Mouse (Mus musculus) limb, embryonic 15.5 days (tissue): ENCODE results near the gene St6galnac1. TPM values are rescaled to one million over a fixed set of nuclear protein-coding genes. Genes with fewer than 3 reads are reported as not detected.

Source experiments
- ATAC-seq: fragments of 200-750 bp; cut with Nextera tagmentation; 2 replicates; pipeline ENCODE4 v1.8.0; 2017; ENCODE audit warnings: low read depth, moderate TSS enrichment; ENCODE audit not compliant: insufficient number of reproducible peaks, low FRiP score, low TSS enrichment
- H3K27ac ChIP-seq: fragments of 300-500 bp; sonication (generic); 2 replicates; pipeline ENCODE4 v1.5.1; 2015; ENCODE audit warnings: moderate library complexity, mild to moderate bottlenecking, inconsistent platforms
- H3K27me3 ChIP-seq: fragments of 300-500 bp; sonication (generic); 2 replicates; pipeline ENCODE4 v1.6.1; 2015; ENCODE audit warnings: inconsistent platforms
- H3K36me3 ChIP-seq: fragments of 300-500 bp; sonication (generic); 2 replicates; pipeline ENCODE4 v1.6.1; 2015; ENCODE audit warnings: inconsistent platforms
- H3K4me1 ChIP-seq: fragments of 300-500 bp; sonication (generic); 2 replicates; pipeline ENCODE4 v1.6.1; 2015; ENCODE audit warnings: inconsistent platforms
- H3K4me2 ChIP-seq: fragments of 300-500 bp; sonication (generic); 2 replicates; pipeline ENCODE4 v1.6.1; 2015; ENCODE audit warnings: mild to moderate bottlenecking, inconsistent platforms
- H3K4me3 ChIP-seq: fragments of 300-500 bp; sonication (generic); 2 replicates; pipeline ENCODE4 v1.5.1; 2015; ENCODE audit warnings: mild to moderate bottlenecking, inconsistent platforms
- H3K9ac ChIP-seq: fragments of 300-500 bp; sonication (generic); 2 replicates; pipeline ENCODE4 v1.6.1; 2015; ENCODE audit warnings: inconsistent platforms
- H3K9me3 ChIP-seq: fragments of 300-500 bp; sonication (generic); 2 replicates; pipeline ENCODE4 v1.6.1; 2016; ENCODE audit warnings: inconsistent platforms
- WGBS: fragments of 180-500 bp; shearing (Covaris S2); methylation state at CpG from one replicate; pipeline ENCODE4 v1.1.7; 2015; 5-methylcytosine and 5-hydroxymethylcytosine counted together
- polyA plus RNA-seq: library from polyadenylated mRNA; unstranded; fragments of >200 nt; fragmentation: Nextera tagmentation; extraction: Ambion mirVana; gene quantifications from 2 replicates; pipeline ENCODE4 v1.2.1, GENCODE M21; 2015

Gene St6galnac1
- polyA plus RNA-seq, 1 experiment from 2014 or later: not detected

GRCm38 (mm10) chr11:116806136-116807071, 31.1 kb upstream of the St6galnac1 start:
- H3K4me1 ChIP-seq: peaks cover 23% of the 10 kb centered on the region
- WGBS: 63% methylated on average over 15 of the region's 15 CpGs
- H3K4me3 ChIP-seq: no peak overlapping the region
- H3K27me3 ChIP-seq: 0 out of 2 replicates have a peak, but pooled peaks cover 7% of the 10 kb centered on the region
- no peaks in the 10 kb centered on the region for H3K9me3 ChIP-seq
- H3K9ac ChIP-seq: no peak overlapping the region
- ATAC-seq: no peak
- H3K27ac ChIP-seq: no peak overlapping the region
- H3K36me3 ChIP-seq: peaks cover 3% of the 10 kb centered on the region; the same call in 1 of the 2 replicates
- H3K4me2 ChIP-seq: no peak overlapping the region

- H3K27me3 ChIP-seq: no peaks in the 10 kb centered on the region
- 79% methylated on average over 5 of the region's 5 CpGs for WGBS
- 0 out of 2 replicates have a peak, but pooled peaks cover 6% of the 10 kb centered on the region for H3K4me1 ChIP-seq
- ATAC-seq: no peak
- no peak overlapping the region for H3K9ac ChIP-seq
- H3K27ac ChIP-seq: no peak overlapping the region
- no peak overlapping the region for H3K4me2 ChIP-seq
- no peak overlapping the region for H3K4me3 ChIP-seq
- H3K9me3 ChIP-seq: no peaks in the 10 kb centered on the region
- H3K36me3 ChIP-seq: peaks cover 3% of the 10 kb centered on the region; the same call in 1 of the 2 replicates
Measured at GRCm38 (mm10) chr11:116802709-116803108, 27.4 kb upstream of the St6galnac1 start.

- 72% methylated on average over 5 of the region's 5 CpGs for WGBS
- Histone ChIP-seq H3K4me2 (no peak overlapping the region), H3K4me3 (no peak overlapping the region), H3K4me1 (no peaks in the 10 kb centered on the region), H3K27ac (no peak overlapping the region), H3K27me3 (no peaks in the 10 kb centered on the region), H3K9ac (no peak overlapping the region), H3K36me3 (peaks cover 3% of the 10 kb centered on the region; the same call in 1 of the 2 replicates), H3K9me3 (no peaks in the 10 kb centered on the region)
- ATAC-seq: no peak
Measured at GRCm38 (mm10) chr11:116801106-116801505, 25.8 kb upstream of the St6galnac1 start.

GRCm38 (mm10) chr11:116799364-116799763, 24.1 kb upstream of the St6galnac1 start:
- ATAC-seq: no peak
- WGBS: 69% methylated on average over 5 of the region's 5 CpGs

GRCm38 (mm10) chr11:116784221-116784620, 8.9 kb upstream of the St6galnac1 start:
- Histone ChIP-seq H3K9ac (no peak overlapping the region), H3K9me3 (no peaks in the 10 kb centered on the region), H3K27me3 (no peaks in the 10 kb centered on the region), H3K4me1 (0 out of 2 replicates have a peak, but pooled peaks cover 4% of the 10 kb centered on the region), H3K4me2 (no peak overlapping the region), H3K4me3 (no peak overlapping the region), H3K36me3 (no peaks in the 10 kb centered on the region), H3K27ac (no peak overlapping the region)
- no peak for ATAC-seq
- WGBS: 86% methylated on average over 10 of the region's 10 CpGs

More at GRCm38 (mm10) chr11:116799364-116799763, 24.1 kb upstream of the St6galnac1 start:
- peaks cover 3% of the 10 kb centered on the region; the same call in 1 of the 2 replicates for H3K36me3 ChIP-seq
- H3K9me3 ChIP-seq: no peaks in the 10 kb centered on the region
- no peaks in the 10 kb centered on the region for H3K4me1 ChIP-seq
- no peak overlapping the region for H3K4me3 ChIP-seq
- H3K27ac ChIP-seq: no peak overlapping the region
- no peaks in the 10 kb centered on the region for H3K27me3 ChIP-seq
- no peak overlapping the region for H3K4me2 ChIP-seq
- no peak overlapping the region for H3K9ac ChIP-seq

GRCm38 (mm10) chr11:116782737-116783145, 7.4 kb upstream of the St6galnac1 start:
- WGBS: 40% methylated on average over 9 of the region's 9 CpGs
- H3K36me3 ChIP-seq: no peaks in the 10 kb centered on the region
- H3K4me1 ChIP-seq: 0 out of 2 replicates have a peak, but pooled peaks cover 4% of the 10 kb centered on the region
- no peak overlapping the region for H3K4me3 ChIP-seq
- no peak overlapping the region for H3K27ac ChIP-seq
- H3K4me2 ChIP-seq: no peak overlapping the region
- H3K9me3 ChIP-seq: no peaks in the 10 kb centered on the region
- ATAC-seq: no peak
- H3K27me3 ChIP-seq: no peaks in the 10 kb centered on the region
- H3K9ac ChIP-seq: no peak overlapping the region

GRCm38 (mm10) chr11:116773205-116773604, 2.1 kb downstream of the St6galnac1 start:
- WGBS: 44% methylated on average over 2 of the region's 2 CpGs
- Histone ChIP-seq H3K4me1 (no peaks in the 10 kb centered on the region), H3K4me2 (no peak overlapping the region), H3K4me3 (no peak overlapping the region), H3K9ac (no peak overlapping the region), H3K9me3 (no peaks in the 10 kb centered on the region), H3K36me3 (no peaks in the 10 kb centered on the region), H3K27me3 (no peaks in the 10 kb centered on the region), H3K27ac (no peak overlapping the region)
- ATAC-seq: no peak

- WGBS: 83% methylated on average over 5 of the region's 5 CpGs
- Histone ChIP-seq H3K9ac (no peak overlapping the region), H3K36me3 (no peaks in the 10 kb centered on the region), H3K27me3 (no peaks in the 10 kb centered on the region), H3K27ac (no peak overlapping the region), H3K4me1 (no peaks in the 10 kb centered on the region), H3K9me3 (no peaks in the 10 kb centered on the region), H3K4me2 (no peak overlapping the region), H3K4me3 (no peak overlapping the region)
- no peak for ATAC-seq
Measured at GRCm38 (mm10) chr11:116769873-116770272, 5.4 kb downstream of the St6galnac1 start.

GRCm38 (mm10) chr11:116764946-116765345, 10.4 kb downstream of the St6galnac1 start:
- no peak for ATAC-seq

GRCm38 (mm10) chr11:116764346-116764745, 11.0 kb downstream of the St6galnac1 start:
- Histone ChIP-seq H3K4me1 (no peaks in the 10 kb centered on the region), H3K4me3 (no peak overlapping the region), H3K9me3 (no peaks in the 10 kb centered on the region), H3K9ac (no peak overlapping the region), H3K36me3 (no peaks in the 10 kb centered on the region), H3K27me3 (no peaks in the 10 kb centered on the region), H3K27ac (no peak overlapping the region), H3K4me2 (no peak overlapping the region)
- WGBS: 87% methylated on average over 7 of the region's 7 CpGs
- ATAC-seq: no peak

More at GRCm38 (mm10) chr11:116764946-116765345, 10.4 kb downstream of the St6galnac1 start:
- WGBS: 85% methylated on average over 2 of the region's 2 CpGs
- no peaks in the 10 kb centered on the region for H3K9me3 ChIP-seq
- H3K27ac ChIP-seq: no peak overlapping the region
- H3K36me3 ChIP-seq: no peaks in the 10 kb centered on the region
- H3K4me2 ChIP-seq: no peak overlapping the region
- no peak overlapping the region for H3K4me3 ChIP-seq
- H3K4me1 ChIP-seq: no peaks in the 10 kb centered on the region
- no peaks in the 10 kb centered on the region for H3K27me3 ChIP-seq
- no peak overlapping the region for H3K9ac ChIP-seq

GRCm38 (mm10) chr11:116755191-116755590, 20.1 kb downstream of the St6galnac1 start:
- ATAC-seq: no peak
- no peaks in the 10 kb centered on the region for H3K27me3 ChIP-seq
- no peaks in the 10 kb centered on the region for H3K36me3 ChIP-seq
- no peak overlapping the region for H3K4me3 ChIP-seq
- H3K4me2 ChIP-seq: no peak overlapping the region
- WGBS: 72% methylated on average over 4 of the region's 4 CpGs
- no peaks in the 10 kb centered on the region for H3K9me3 ChIP-seq
- H3K27ac ChIP-seq: no peak overlapping the region
- no peaks in the 10 kb centered on the region for H3K4me1 ChIP-seq
- H3K9ac ChIP-seq: no peak overlapping the region
